In genomic region chr10:49788381-49788906, GRCm38 (mm10) we compare ENCODE assay signal across 8 mouse cellular contexts. TPM values are rescaled to one million over a fixed set of nuclear protein-coding genes. Genes with fewer than 3 reads are reported as not detected.
DNase-seq lines count a peak whose midpoint lies in the region; ATAC-seq lines count a peak whose summit lies in the region.

Gene Grik2 (minus strand): TSS chr10:49788766.

- under 1% methylated on average over 41 of the region's 41 CpGs for WGBS in intestine, embryonic 14.5 days
- under 1% methylated on average over 39 of the region's 41 CpGs for WGBS in limb, embryonic 12.5 days
- WGBS in neural tube, embryonic 12.5 days, result under 1% methylated on average over 41 of the region's 41 CpGs

- peak; percentile 89 for ATAC-seq in intestine, embryonic 14.5 days (replicated peaks; ENCODE audit: low FRiP score, low TSS enrichment, low read depth)
- peak; percentile 60; the same call in 1 of the 2 replicates for ATAC-seq in limb, embryonic 12.5 days (ENCODE audit: insufficient number of reproducible peaks, insufficient read depth, low FRiP score, low TSS enrichment, low read depth)
- peak; percentile 86 for ATAC-seq in neural tube, embryonic 12.5 days (ENCODE audit: low FRiP score, low read depth)

- H3K4me2 ChIP-seq in intestine, embryonic 14.5 days (ENCODE audit: low read length), result peak within 1 kb of the TSS; percentile 77
- H3K4me2 ChIP-seq in limb, embryonic 12.5 days, result peak within 1 kb of the TSS; percentile 89
- peak within 1 kb of the TSS; percentile 66 for H3K4me2 ChIP-seq in neural tube, embryonic 12.5 days (replicated peaks)

- no peaks in the 10 kb centered on the region for H3K4me1 ChIP-seq in intestine, embryonic 14.5 days (replicated peaks; ENCODE audit: control insufficient read depth, insufficient read depth, low read length)
- H3K4me1 ChIP-seq in limb, embryonic 12.5 days (replicated peaks), result peaks cover 17% of the 10 kb centered on the region
- H3K4me1 ChIP-seq in neural tube, embryonic 12.5 days, result peaks cover 12% of the 10 kb centered on the region; the same call in 1 of the 2 replicates

- peak within 1 kb of the TSS; percentile 37; the same call in 1 of the 2 replicates for H3K9ac ChIP-seq in intestine, embryonic 14.5 days (ENCODE audit: low read length)
- H3K9ac ChIP-seq in limb, embryonic 12.5 days (replicated peaks), result peak within 1 kb of the TSS; percentile 45
- peak within 1 kb of the TSS; percentile 78 for H3K9ac ChIP-seq in neural tube, embryonic 12.5 days

- H3K9me3 ChIP-seq in intestine, embryonic 14.5 days (ENCODE audit: control insufficient read depth, low read length), result no peaks in the 10 kb centered on the region
- H3K9me3 ChIP-seq in limb, embryonic 12.5 days, result no peaks in the 10 kb centered on the region
- no peaks in the 10 kb centered on the region for H3K9me3 ChIP-seq in neural tube, embryonic 12.5 days

- no peak within 1 kb of the TSS for H3K27ac ChIP-seq in intestine, embryonic 14.5 days (ENCODE audit: low read depth)
- H3K27ac ChIP-seq in limb, embryonic 12.5 days, result no peak within 1 kb of the TSS
- H3K27ac ChIP-seq in neural tube, embryonic 12.5 days, result peak within 1 kb of the TSS; percentile 62; the same call in 1 of the 2 replicates

- peak within 1 kb of the TSS; percentile 49 for H3K4me3 ChIP-seq in intestine, embryonic 14.5 days (ENCODE audit: low read depth, low read length)
- peak within 1 kb of the TSS; percentile 57 for H3K4me3 ChIP-seq in limb, embryonic 12.5 days (replicated peaks)
- H3K4me3 ChIP-seq in neural tube, embryonic 12.5 days, result peak within 1 kb of the TSS; percentile 72

- H3K27me3 ChIP-seq in intestine, embryonic 14.5 days (replicated peaks; ENCODE audit: control insufficient read depth, insufficient read depth, low read length), result peaks cover 24% of the 10 kb centered on the region
- peaks cover 32% of the 10 kb centered on the region for H3K27me3 ChIP-seq in limb, embryonic 12.5 days
- 0 out of 2 replicates have a peak, but pooled peaks cover 4% of the 10 kb centered on the region for H3K27me3 ChIP-seq in neural tube, embryonic 12.5 days (replicated peaks)

- no peaks in the 10 kb centered on the region for H3K36me3 ChIP-seq in intestine, embryonic 14.5 days (ENCODE audit: control insufficient read depth, insufficient read depth, low read length)
- H3K36me3 ChIP-seq in limb, embryonic 12.5 days, result no peaks in the 10 kb centered on the region
- H3K36me3 ChIP-seq in neural tube, embryonic 12.5 days, result no peaks in the 10 kb centered on the region

- peak; percentile 93 for DNase-seq in heart, adult 11 months
- no peak for DNase-seq in heart, adult 8-10 months (ENCODE audit: low spot score)
- peak; percentile 91 for DNase-seq in cerebellum, adult 9-11 months
- DNase-seq in frontal cortex, adult 2 months (ENCODE audit: extremely low spot score in 1 of 2, low spot score in 1 of 2), result peak in 1 of 2 experiments; percentile 88
- peak; percentile 80 for DNase-seq in intestine, embryonic 14.5 days (ENCODE audit: low spot score)
- DNase-seq in thymus, postnatal 36 days, result no peak

RNA-seq across cellular contexts. Expression of gene Grik2, which starts in this region (rescaled TPM):
- total RNA-seq in heart, adult 8-10 months (2022), result under 1 TPM; 0.38 to 0.78 (median 0.50) TPM
- polyA plus RNA-seq in frontal cortex, adult 2 months (2012; rRNA removed), result 40.7 and 46.7 TPM in 2 replicates
- 5.7 and 6.1 TPM in 2 replicates for polyA plus RNA-seq in intestine, embryonic 14.5 days (2014; fragmentation: Nextera tagmentation; extraction: Ambion mirVana)
- 1.9 and 2.0 TPM in 2 replicates for polyA plus RNA-seq in limb, embryonic 12.5 days (2016; fragmentation: Nextera tagmentation; extraction: Ambion mirVana)
- polyA plus RNA-seq in neural tube, embryonic 12.5 days (2016; fragmentation: Nextera tagmentation; extraction: Ambion mirVana), result 17.0 and 20.3 TPM in 2 replicates

Comparison
In these comparisons a context has a peak if more than half of its experiments do, and no peak if none do; other contexts are left out.
1. DNase-seq: peak in heart, adult 11 months (single experiment), cerebellum, adult 9-11 months (single experiment) and intestine, embryonic 14.5 days (single experiment); none in heart, adult 8-10 months (single experiment) and thymus, postnatal 36 days (0 of 2).
2. Peak in every context shown above with its lines, with median percentiles within 50 percentile points of each other: ATAC-seq, H3K4me2 ChIP-seq, H3K4me3 ChIP-seq and H3K9ac ChIP-seq.